Mouse (Mus musculus) right cerebral cortex, adult 2 months (tissue): ENCODE measurements around the gene Cmah.
"Not testable (repeated sequence)": the region's sequence is repeated elsewhere in the genome, so short reads cannot be mapped to it uniquely, and the experiment has no call there.

Source experiments
- DNase-seq, 2 experiments: peaks; one replicate each; pipeline ENCODE4 v3.0.0; 2021 to 2022; ENCODE audit warnings: low spot score in 2 of 2

Gene Cmah

GRCm38 (mm10) chr13:24340462-24340861, 13.3 kb downstream of the Cmah start:
- DNase-seq, result no peak

- DNase-seq, result no peak
Observed at GRCm38 (mm10) chr13:24342091-24342490, 14.9 kb downstream of the Cmah start.

GRCm38 (mm10) chr13:24353004-24353403, 25.8 kb downstream of the Cmah start:
- no peak for DNase-seq

DNA sequence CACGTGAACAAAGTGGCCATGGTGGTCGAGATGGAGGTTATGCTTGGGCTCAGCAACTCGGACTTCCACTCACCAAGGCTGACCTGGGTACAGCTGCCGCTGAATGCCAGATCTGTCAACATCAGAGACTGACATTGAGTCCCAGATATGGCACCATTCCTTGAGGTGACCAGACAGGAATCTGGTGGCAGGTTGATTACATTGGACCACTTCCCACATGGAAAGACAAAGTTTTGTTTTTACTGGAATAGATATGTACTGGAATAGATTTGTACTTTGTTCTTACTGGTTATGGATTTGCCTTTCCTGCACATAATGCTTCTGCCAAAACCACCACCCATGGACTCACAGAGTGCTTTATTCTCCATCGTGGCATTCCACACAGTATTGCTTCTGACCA, 27.5 kb downstream of the Cmah start:
- DNase-seq, result no peak

- DNase-seq, result no peak
Observed at GRCm38 (mm10) chr13:24359181-24359580, 32.0 kb downstream of the Cmah start.

DNA sequence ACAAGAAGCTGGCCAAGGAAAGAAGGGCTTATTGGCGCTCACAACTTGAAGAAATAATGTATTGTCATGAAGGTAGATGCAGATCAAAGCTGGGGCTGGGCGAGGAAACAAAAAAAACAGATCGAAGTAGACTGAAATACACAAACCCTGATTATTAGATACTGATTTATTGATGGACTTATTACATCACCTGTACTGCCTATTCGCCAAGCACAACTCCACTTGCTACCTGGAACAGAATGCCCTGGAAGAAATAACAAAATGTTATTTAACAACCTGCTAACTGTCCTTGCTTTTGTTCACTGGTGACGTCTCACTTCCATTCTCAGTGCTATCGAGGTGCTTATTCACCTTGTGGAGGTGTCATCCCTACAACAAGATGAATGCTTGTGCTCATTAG, 38.0 kb downstream of the Cmah start:
- no peak for DNase-seq

DNA sequence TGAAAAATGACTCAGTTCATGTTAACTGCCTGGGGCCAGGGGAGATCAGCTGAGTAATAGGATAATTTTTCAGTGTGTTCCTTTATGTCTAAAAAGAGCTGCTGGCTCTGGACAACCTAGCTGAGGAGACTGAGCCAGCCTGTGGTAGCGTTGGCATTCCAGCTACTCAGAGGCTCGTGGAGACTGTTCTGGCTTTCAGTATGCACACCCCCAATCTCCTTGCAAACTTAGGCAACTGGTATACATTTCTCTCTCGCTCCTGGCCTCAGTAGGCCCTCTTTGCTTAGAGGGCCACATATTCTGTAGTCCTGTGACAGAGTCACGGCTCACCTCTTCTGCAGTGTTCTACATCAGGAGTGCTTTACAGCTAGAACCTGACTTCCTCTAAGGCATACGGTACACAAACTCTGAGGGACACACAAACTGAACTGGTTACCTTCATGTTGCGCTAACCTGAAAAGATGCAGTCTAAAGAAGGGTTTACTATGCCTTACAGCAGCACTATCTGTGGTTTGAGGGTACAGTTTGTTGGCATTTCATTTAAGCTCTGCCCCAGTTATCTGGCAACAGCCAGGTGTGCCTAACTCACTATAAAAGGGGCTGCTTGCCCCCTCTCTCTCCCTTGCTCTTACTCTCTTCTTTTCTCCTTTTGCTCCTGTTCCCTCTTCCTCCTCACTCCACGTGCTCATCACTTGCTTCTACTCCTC, 45.8 kb downstream of the Cmah start:
- DNase-seq, result no peak

DNA sequence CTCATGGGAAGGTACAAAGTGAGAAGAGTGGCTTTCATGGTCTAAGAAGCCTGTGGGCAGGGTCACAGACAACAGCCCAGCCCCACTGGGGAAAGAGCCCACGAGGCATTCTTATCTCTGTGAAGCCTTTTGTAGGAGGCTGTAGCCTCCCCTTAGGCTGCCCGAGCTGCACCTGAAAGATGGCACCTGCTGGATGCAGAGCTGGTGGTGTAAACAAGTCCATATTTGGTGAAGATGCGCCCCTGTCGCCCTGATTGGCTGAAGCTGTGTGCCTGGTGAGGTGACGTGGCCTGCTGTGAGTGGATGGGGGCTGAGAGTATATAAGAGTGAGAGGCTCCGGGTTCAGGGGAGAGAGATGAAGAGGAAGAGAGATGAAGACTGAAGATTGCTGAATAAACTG, 47.4 kb downstream of the Cmah start:
- not testable (repeated sequence) for DNase-seq

GRCm38 (mm10) chr13:24375320-24376203, 48.4 kb downstream of the Cmah start:
- DNase-seq, result no peak

DNA sequence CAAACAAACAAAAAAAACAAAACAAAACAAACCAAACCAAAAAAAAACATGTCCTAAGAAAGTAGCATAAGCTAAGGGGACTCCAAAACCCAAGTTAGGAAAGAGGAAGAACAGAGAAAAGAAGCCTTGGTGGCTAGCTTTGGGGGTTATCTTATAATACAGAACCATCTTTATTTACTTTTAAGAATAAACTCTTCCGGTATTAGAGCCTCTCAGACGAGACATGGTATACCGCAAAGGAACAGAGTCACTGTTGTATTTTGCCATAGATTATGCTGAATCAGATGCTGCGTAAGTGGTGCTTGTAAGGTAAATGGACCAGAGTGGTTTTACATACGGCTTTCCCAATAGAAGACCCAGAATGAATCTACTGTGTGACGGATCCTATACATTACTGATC, 53.5 kb downstream of the Cmah start:
- no peak for DNase-seq

GRCm38 (mm10) chr13:24383885-24384284, 56.7 kb downstream of the Cmah start:
- DNase-seq, result no peak

GRCm38 (mm10) chr13:24391892-24392291, 64.7 kb downstream of the Cmah start:
- no peak for DNase-seq

DNA sequence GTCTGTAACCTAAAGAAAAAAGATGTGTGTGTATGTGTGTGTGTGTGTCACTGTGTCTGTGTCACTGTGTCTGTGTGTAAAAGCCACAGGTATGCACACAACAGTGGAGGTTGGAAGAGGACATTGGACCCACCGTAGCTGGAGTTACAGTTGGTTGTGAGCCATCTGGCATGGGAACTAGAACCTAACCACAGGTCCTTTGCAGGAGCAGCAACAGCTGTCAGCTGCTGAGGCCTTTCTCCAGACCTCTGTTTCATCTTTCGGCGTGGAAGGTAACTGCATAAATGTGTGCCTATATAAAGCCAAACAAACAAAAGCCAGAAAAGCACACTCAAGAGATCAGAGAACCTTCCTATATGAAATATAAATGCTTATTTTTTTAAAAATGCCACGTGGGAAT, 65.5 kb downstream of the Cmah start:
- no peak for DNase-seq

GRCm38 (mm10) chr13:24393055-24393454, 65.9 kb downstream of the Cmah start:
- peak in 1 of 2 experiments; percentile 5 for DNase-seq

DNA sequence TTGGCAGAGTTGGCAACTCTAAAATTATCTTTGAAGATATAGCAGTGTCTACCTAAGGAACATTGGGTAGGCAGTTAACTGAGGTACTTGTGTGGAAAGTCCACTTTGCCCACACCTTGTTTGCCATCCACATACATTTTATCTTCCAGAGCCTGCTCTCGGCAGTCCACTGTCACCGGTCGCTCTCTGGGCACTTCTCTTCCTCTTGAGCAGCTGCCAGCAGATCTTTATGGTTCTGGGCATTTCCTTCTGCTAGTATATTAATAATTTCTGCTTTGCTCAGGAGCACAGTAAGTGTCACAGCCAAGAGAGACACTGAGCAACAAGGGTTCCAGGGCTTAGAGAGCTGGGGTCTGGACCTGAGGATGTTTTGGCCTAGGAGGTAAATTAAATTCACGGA, 68.6 kb downstream of the Cmah start:
- DNase-seq, result no peak

DNA sequence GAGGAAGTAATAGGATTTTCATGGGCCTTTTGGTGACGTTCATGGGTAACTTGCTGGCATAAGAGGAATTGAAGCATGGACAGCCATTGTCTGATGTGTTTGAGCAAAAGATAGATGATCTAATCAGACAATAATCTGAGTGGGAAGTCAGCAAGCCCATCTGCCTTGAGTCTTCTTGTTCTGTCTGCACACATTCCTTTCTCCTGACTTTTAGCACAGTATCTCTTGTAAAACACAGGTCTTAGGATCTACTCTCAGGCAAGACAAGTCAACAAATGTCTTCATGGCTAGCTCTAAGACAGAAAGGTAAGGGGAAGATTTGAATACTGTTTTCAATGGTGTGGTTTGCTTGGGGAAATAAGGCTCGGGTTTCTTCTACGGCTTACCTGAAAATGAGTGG, 70.0 kb downstream of the Cmah start:
- no peak for DNase-seq

DNA sequence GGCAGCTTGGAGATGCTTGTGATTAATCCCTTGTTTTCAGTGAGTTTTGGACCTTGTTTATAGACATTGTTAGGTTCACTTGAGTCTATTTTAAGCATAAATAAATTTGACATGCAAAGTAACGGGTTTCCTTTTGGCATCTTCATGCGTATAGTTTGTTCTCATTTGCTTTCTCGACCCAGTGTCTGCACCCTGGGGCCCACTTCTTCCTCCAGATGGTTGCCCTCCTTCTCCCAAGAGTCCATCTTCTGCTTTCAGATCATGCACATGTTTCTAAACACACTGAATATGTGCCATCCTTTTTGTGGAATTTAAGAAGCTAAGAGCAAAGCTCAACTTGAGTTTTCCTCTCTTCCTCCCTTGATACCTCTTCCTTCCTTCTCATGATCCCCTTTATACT, 71.3 kb downstream of the Cmah start:
- DNase-seq, result no peak

GRCm38 (mm10) chr13:24401821-24402220, 74.6 kb downstream of the Cmah start:
- not testable (repeated sequence) for DNase-seq

DNA sequence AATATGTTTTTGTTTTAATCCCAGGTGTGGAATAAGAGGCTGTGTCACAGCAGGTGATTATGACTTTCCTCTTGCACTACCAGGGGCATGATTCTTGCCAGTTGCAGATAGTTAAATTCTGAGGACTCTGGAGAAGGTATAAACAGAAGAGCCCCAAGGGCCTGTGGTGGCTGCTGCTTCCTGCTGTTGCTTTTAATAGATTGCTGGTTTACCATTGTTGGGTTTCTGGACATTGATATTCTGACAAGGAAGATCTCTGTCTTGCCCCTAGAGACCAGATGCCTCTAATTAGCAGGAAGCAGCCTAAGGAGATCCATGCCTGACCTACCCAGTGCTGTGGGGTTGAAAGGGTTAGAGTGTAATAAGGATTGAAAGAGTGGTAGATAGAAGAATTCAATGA, 75.8 kb downstream of the Cmah start:
- no peak for DNase-seq

GRCm38 (mm10) chr13:24406847-24407246, 79.6 kb downstream of the Cmah start:
- no peak for DNase-seq

DNA sequence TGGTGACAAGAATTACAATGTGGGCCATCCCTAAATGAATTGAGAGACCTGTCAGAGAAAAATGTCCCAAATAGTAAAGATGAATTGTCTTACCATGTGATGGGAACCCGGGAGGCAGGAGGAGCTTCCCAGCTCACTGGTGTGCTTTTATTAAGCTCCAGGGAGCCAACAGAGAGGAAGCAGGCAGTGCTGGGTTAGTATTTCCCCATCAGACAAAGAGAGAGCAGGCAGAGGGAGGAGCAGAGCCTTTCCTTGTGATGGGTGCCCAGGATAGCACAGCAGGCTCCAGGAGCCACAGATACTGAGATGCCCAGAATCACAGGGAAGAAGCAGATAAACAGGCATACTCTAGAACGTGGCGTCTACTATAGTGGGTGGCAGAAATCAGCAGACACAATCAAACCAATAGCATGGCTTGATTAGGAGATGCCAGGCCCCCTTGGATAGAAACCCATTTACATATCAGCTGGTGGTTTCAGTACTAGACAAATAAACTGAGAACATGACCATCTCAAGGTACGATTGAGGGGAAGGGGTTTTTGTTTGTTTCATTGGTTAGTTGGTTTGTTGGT, 87.5 kb downstream of the Cmah start:
- DNase-seq, result no peak

GRCm38 (mm10) chr13:24415506-24416206, 88.5 kb downstream of the Cmah start:
- DNase-seq, result no peak
